Mouse (Mus musculus) lung, postnatal 0 days (tissue): ENCODE measurements around the gene Nt5c3b. TPM values are rescaled to one million over a fixed set of nuclear protein-coding genes. Genes with fewer than 3 reads are reported as not detected.
A peak's percentile ranks its signal among the peaks of the same experiment; 100 is the strongest.

ENCODE experiments used
- ATAC-seq: fragments of 200-750 bp; cut with Nextera tagmentation; 2 replicates; pipeline ENCODE4 v1.8.0; 2017; ENCODE audit warnings: moderate library complexity
- DNase-seq: peaks from one replicate; pipeline ENCODE4 v3.0.0-alpha.2; 2016; ENCODE audit warnings: low spot score
- H3K27ac ChIP-seq: fragments of 300-500 bp; sonication (generic); 2 replicates; pipeline ENCODE4 v1.5.1; 2014; ENCODE audit warnings: antibody characterized with exemption, mild to moderate bottlenecking, low read length, mixed read lengths
- H3K27me3 ChIP-seq: fragments of 300-500 bp; sonication (generic); replicated peaks from 2 replicates; pipeline ENCODE4 v1.6.1; 2014; ENCODE audit warnings: low read length, mixed read lengths; ENCODE audit not compliant: insufficient read depth
- H3K36me3 ChIP-seq: fragments of 300-500 bp; sonication (generic); 2 replicates; pipeline ENCODE4 v1.6.1; 2014; ENCODE audit warnings: low read length, mixed read lengths; ENCODE audit not compliant: insufficient read depth
- H3K4me1 ChIP-seq: fragments of 300-500 bp; sonication (generic); 2 replicates; pipeline ENCODE4 v1.6.1; 2014; ENCODE audit warnings: antibody characterized with exemption, low read depth, low read length, mixed read lengths; ENCODE audit not compliant: insufficient read depth
- H3K4me2 ChIP-seq: fragments of 300-500 bp; sonication (generic); replicated peaks from 2 replicates; pipeline ENCODE4 v1.6.1; 2014; ENCODE audit warnings: low read depth, mild to moderate bottlenecking, low read length, moderate library complexity, mixed read lengths
- H3K4me3 ChIP-seq: fragments of 300-500 bp; sonication (generic); 2 replicates; pipeline ENCODE4 v1.5.1; 2014; ENCODE audit warnings: low read depth, low read length
- H3K9ac ChIP-seq: fragments of 300-500 bp; sonication (generic); replicated peaks from 2 replicates; pipeline ENCODE4 v1.6.1; 2014; ENCODE audit warnings: low read depth, mild to moderate bottlenecking
- H3K9me3 ChIP-seq: fragments of 300-500 bp; sonication (generic); 2 replicates; pipeline ENCODE4 v1.6.1; 2016; ENCODE audit warnings: low read length, mixed read lengths
- CTCF ChIP-seq: IDR thresholded peaks from 2 replicates; pipeline ENCODE4 v1.5.1; 2016; ENCODE audit warnings: antibody characterized with exemption, mild to moderate bottlenecking
- EP300 ChIP-seq: IDR thresholded peaks from 2 replicates; pipeline ENCODE4 v1.6.1; 2016; ENCODE audit warnings: antibody characterized with exemption, mild to moderate bottlenecking, control low read depth
- WGBS: fragments of 180-500 bp; shearing (Covaris S2); extraction: QIAGEN DNeasy Blood & Tissue Kit; methylation state at CpG from one replicate; pipeline ENCODE4 v1.1.7; 2014; 5-methylcytosine and 5-hydroxymethylcytosine counted together
- polyA plus RNA-seq: library from polyadenylated mRNA; unstranded; fragments of >200 nt; fragmentation: Nextera tagmentation; extraction: Ambion mirVana; gene quantifications from 2 replicates; pipeline ENCODE4 v1.2.1, GENCODE M21; 2015

The Nt5c3b gene
- polyA plus RNA-seq, 1 experiment from 2014 or later: 56.3 TPM

- H3K4me1 ChIP-seq: peaks cover 12% of the 10 kb centered on the region; the same call in 1 of the 2 replicates
- H3K36me3 ChIP-seq: peaks cover 5% of the 10 kb centered on the region; the same call in 1 of the 2 replicates
- no peak overlapping the region for H3K4me3 ChIP-seq
- H3K9me3 ChIP-seq: no peaks in the 10 kb centered on the region
- TF ChIP-seq CTCF: no peak
- no peak for TF ChIP-seq EP300
- H3K4me2 ChIP-seq: no peak overlapping the region
- no peak overlapping the region for H3K9ac ChIP-seq
- 86% methylated on average over 3 of the region's 3 CpGs for WGBS
- H3K27me3 ChIP-seq: no peaks in the 10 kb centered on the region
- H3K27ac ChIP-seq: peak overlapping the region; percentile 85; the same call in 1 of the 2 replicates
- ATAC-seq: no peak
- DNase-seq: no peak
These were observed 37.0 kb downstream of the Nt5c3b start for GRCm38 (mm10) chr11:100404456-100405074.

GRCm38 (mm10) chr11:100403445-100404134 lies 38.0 kb downstream of the Nt5c3b start:
- ATAC-seq (peak; percentile 56), DNase-seq (peak; percentile 69)
- Histone ChIP-seq H3K27me3 (no peaks in the 10 kb centered on the region), H3K9me3 (no peaks in the 10 kb centered on the region), H3K4me3 (no peak overlapping the region), H3K9ac (no peak overlapping the region), H3K4me2 (no peak overlapping the region), H3K36me3 (peaks cover under 1% of the 10 kb centered on the region; the same call in 1 of the 2 replicates), H3K4me1 (peaks cover 12% of the 10 kb centered on the region; the same call in 1 of the 2 replicates), H3K27ac (peak overlapping the region; percentile 85)
- TF ChIP-seq CTCF (no peak), EP300 (no peak)
- WGBS: 30% methylated on average over 10 of the region's 10 CpGs

GRCm38 (mm10) chr11:100402682-100403081 lies 38.9 kb downstream of the Nt5c3b start:
- H3K4me2 ChIP-seq: no peak overlapping the region
- peak; percentile 83 for DNase-seq
- peak; percentile 43 for ATAC-seq

GRCm38 (mm10) chr11:100402240-100402639 lies 39.4 kb downstream of the Nt5c3b start:
- no peak overlapping the region for H3K4me2 ChIP-seq
- H3K4me1 ChIP-seq: peaks cover 15% of the 10 kb centered on the region; the same call in 1 of the 2 replicates
- H3K27ac ChIP-seq: peak overlapping the region; percentile 85
- no peak overlapping the region for H3K4me3 ChIP-seq
- ATAC-seq (no peak), DNase-seq (peak; percentile 40)
- H3K9ac ChIP-seq: no peak overlapping the region
- H3K36me3 ChIP-seq: no peaks in the 10 kb centered on the region
- 28% methylated on average over 6 of the region's 6 CpGs for WGBS
- no peaks in the 10 kb centered on the region for H3K27me3 ChIP-seq
- TF ChIP-seq CTCF (no peak), EP300 (no peak)
- H3K9me3 ChIP-seq: no peaks in the 10 kb centered on the region

More at GRCm38 (mm10) chr11:100402682-100403081, 38.9 kb downstream of the Nt5c3b start:
- Histone ChIP-seq H3K36me3 (no peaks in the 10 kb centered on the region), H3K9ac (no peak overlapping the region), H3K27ac (peak overlapping the region; percentile 85), H3K4me1 (peaks cover 15% of the 10 kb centered on the region; the same call in 1 of the 2 replicates), H3K9me3 (no peaks in the 10 kb centered on the region), H3K4me3 (no peak overlapping the region), H3K27me3 (no peaks in the 10 kb centered on the region)
- TF ChIP-seq CTCF (no peak), EP300 (0 out of 2 replicates have a peak, but pooled peaks have one; percentile 6)
- 60% methylated on average over 1 of the region's 2 CpGs for WGBS

GRCm38 (mm10) chr11:100400842-100401241 lies 40.8 kb downstream of the Nt5c3b start:
- ATAC-seq: no peak
- H3K9ac ChIP-seq: no peak overlapping the region
- no peaks in the 10 kb centered on the region for H3K9me3 ChIP-seq
- TF ChIP-seq EP300 (no peak), CTCF (no peak)
- no peak overlapping the region for H3K27ac ChIP-seq
- no peak for DNase-seq
- H3K4me3 ChIP-seq: no peak overlapping the region
- no peaks in the 10 kb centered on the region for H3K27me3 ChIP-seq
- H3K4me1 ChIP-seq: peaks cover 15% of the 10 kb centered on the region; the same call in 1 of the 2 replicates
- 72% methylated on average over 6 of the region's 6 CpGs for WGBS
- H3K4me2 ChIP-seq: no peak overlapping the region
- H3K36me3 ChIP-seq: no peaks in the 10 kb centered on the region

GRCm38 (mm10) chr11:100399727-100400538 lies 41.7 kb downstream of the Nt5c3b start:
- H3K9me3 ChIP-seq: no peaks in the 10 kb centered on the region
- DNase-seq (no peak), ATAC-seq (no peak)
- H3K4me2 ChIP-seq: no peak overlapping the region
- peak overlapping the region; percentile 38; the same call in 1 of the 2 replicates for H3K27ac ChIP-seq
- H3K27me3 ChIP-seq: no peaks in the 10 kb centered on the region
- H3K4me1 ChIP-seq: peaks cover 24% of the 10 kb centered on the region
- TF ChIP-seq EP300 (no peak), CTCF (no peak)
- no peak overlapping the region for H3K4me3 ChIP-seq
- no peak overlapping the region for H3K9ac ChIP-seq
- 58% methylated on average over 12 of the region's 12 CpGs for WGBS
- H3K36me3 ChIP-seq: no peaks in the 10 kb centered on the region
